Comparison of ENCODE assay signal across 8 mouse cellular contexts in the genomic region with DNA sequence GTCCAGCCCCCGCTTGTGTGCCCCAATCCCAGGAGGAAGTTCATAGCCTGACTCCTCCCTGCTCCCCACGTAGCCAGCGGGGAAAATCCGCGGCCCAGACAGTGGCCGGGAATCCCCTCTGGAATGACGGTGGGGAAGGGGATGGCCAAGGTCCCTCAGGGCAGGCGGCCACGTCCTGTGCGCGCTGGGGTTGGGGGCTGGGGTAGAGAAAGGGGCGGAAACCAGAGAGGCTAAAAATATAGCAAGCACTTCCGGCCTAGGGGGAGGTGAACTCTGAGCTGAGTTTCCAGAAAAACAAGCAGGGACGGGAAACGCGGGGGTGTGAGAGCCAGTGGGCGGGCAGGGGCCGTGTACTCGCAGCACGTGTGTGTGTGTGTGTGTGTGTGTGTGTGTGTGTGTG. TPM values are rescaled to one million over a fixed set of nuclear protein-coding genes. Genes with fewer than 3 reads are reported as not detected.
A peak's percentile ranks its signal among the peaks of the same experiment; 100 is the strongest.
DNase-seq lines count a peak whose midpoint lies in the region; ATAC-seq and TF ChIP-seq lines count a peak whose summit lies in the region.

No protein-coding gene starts in this region.

- H3K4me1 ChIP-seq in lung, embryonic 16.5 days (replicated peaks; ENCODE audit: control insufficient read depth, insufficient read depth, low read length): peaks cover 54% of the 10 kb centered on the region
- peaks cover 51% of the 10 kb centered on the region for H3K4me1 ChIP-seq in olfactory bulb, adult 2 months (ENCODE audit: control insufficient read depth, insufficient read depth, low read length)

- peak; percentile 43 to 50 for DNase-seq in left cerebral cortex, adult 2 months (ENCODE audit: extremely low spot score in 1 of 2, low spot score in 2 of 2)
- DNase-seq in left cerebral cortex, adult 8-10 months (ENCODE audit: low spot score in 2 of 2): no peak
- peak; percentile 65 for DNase-seq in embryo, embryonic 11.5 days (ENCODE audit: low read depth, low spot score)
- DNase-seq in heart, adult 9 months (ENCODE audit: low spot score in 2 of 2): peak; percentile 93 to 96
- peak; percentile 87 to 90 for DNase-seq in kidney, adult 8-10 months
- DNase-seq in thymus, postnatal 25 days: peak; percentile 92

- peak overlapping the region; percentile 91 for H3K27ac ChIP-seq in left cerebral cortex, adult 2 months
- peak overlapping the region; percentile 100 for H3K27ac ChIP-seq in lung, embryonic 16.5 days (ENCODE audit: low read length)
- peak overlapping the region; percentile 94 for H3K27ac ChIP-seq in olfactory bulb, adult 2 months (ENCODE audit: insufficient read depth, low read depth, low read length)

- H3K9ac ChIP-seq in lung, embryonic 16.5 days (ENCODE audit: low read length): peak overlapping the region; percentile 78

- peak overlapping the region; percentile 80 for H3K4me2 ChIP-seq in lung, embryonic 16.5 days (ENCODE audit: low read depth, low read length)

- no peak for TF ChIP-seq CTCF in left cerebral cortex, adult 2 months (IDR thresholded peaks at IDR 0.05)
- TF ChIP-seq CTCF in olfactory bulb, adult 2 months (IDR thresholded peaks at IDR 0.05; ENCODE audit: insufficient read depth, low read depth, low read length): no peak

- H3K9me3 ChIP-seq in lung, embryonic 16.5 days (ENCODE audit: control insufficient read depth, low read length): no peaks in the 10 kb centered on the region

- no peak for TF ChIP-seq POLR2A in olfactory bulb, adult 2 months (IDR thresholded peaks at IDR 0.05; ENCODE audit: insufficient read depth, low read depth, low read length)

- no peaks in the 10 kb centered on the region for H3K27me3 ChIP-seq in lung, embryonic 16.5 days (ENCODE audit: control insufficient read depth, insufficient read depth, low read depth, low read length)

- intact Hi-C loops in left cerebral cortex, adult 2 months (cut with DNase I): no loop called here

- H3K36me3 ChIP-seq in lung, embryonic 16.5 days (ENCODE audit: control insufficient read depth, insufficient read depth, low read length): peaks cover 6% of the 10 kb centered on the region

- 0% methylated on average over 20 of the region's 20 CpGs for WGBS in lung, embryonic 16.5 days
- 2% methylated on average over 20 of the region's 20 CpGs for WGBS in olfactory bulb, adult 2 months

- ATAC-seq in lung, embryonic 16.5 days (ENCODE audit: low read depth): peak; percentile 74

- H3K4me3 ChIP-seq in left cerebral cortex, adult 2 months: peak overlapping the region; percentile 36
- peak overlapping the region; percentile 46 for H3K4me3 ChIP-seq in lung, embryonic 16.5 days (ENCODE audit: low read length)
- peak overlapping the region; percentile 25 for H3K4me3 ChIP-seq in olfactory bulb, adult 2 months (ENCODE audit: insufficient read depth, low read depth, low read length)

RNA-seq across cellular contexts. Expression of a gene that starts 1.9 kb away (rescaled TPM):
- total RNA-seq in left cerebral cortex, adult 2 months (2021): 1 to 10 TPM; 2.3 to 2.8 TPM
- total RNA-seq in left cerebral cortex, adult 8-10 months (2022): 1 to 10 TPM; 2.1 to 6.1 (median 3.6) TPM
- polyA plus RNA-seq in lung, embryonic 16.5 days (2015; fragmentation: Nextera tagmentation; extraction: Ambion mirVana): 23.9 and 26.8 TPM in 2 replicates
- not detected in 2 replicates for polyA plus RNA-seq in olfactory bulb, adult 2 months (2012; ENCODE audit: insufficient read depth, insufficient read length, low replicate concordance, missing spikeins)

RNA-seq across cellular contexts. Expression of a gene that starts 9.5 kb away (rescaled TPM):
- total RNA-seq in left cerebral cortex, adult 2 months (2021): 1 to 10 TPM; 7.1 to 7.7 TPM
- 1 to 10 TPM; 6.2 to 8.4 (median 8.0) TPM for total RNA-seq in left cerebral cortex, adult 8-10 months (2022)
- 69.0 and 70.0 TPM in 2 replicates for polyA plus RNA-seq in lung, embryonic 16.5 days (2015; fragmentation: Nextera tagmentation; extraction: Ambion mirVana)
- polyA plus RNA-seq in olfactory bulb, adult 2 months (2012; ENCODE audit: insufficient read depth, insufficient read length, low replicate concordance, missing spikeins): not detected in 2 replicates

RNA-seq across cellular contexts. Expression of a gene that starts 10.6 kb away (rescaled TPM):
- total RNA-seq in left cerebral cortex, adult 2 months (2021): 10 to 100 TPM; 18.1 to 18.8 TPM
- total RNA-seq in left cerebral cortex, adult 8-10 months (2022): 10 to 100 TPM; 13.2 to 17.4 (median 16.3) TPM
- 46.8 and 50.2 TPM in 2 replicates for polyA plus RNA-seq in lung, embryonic 16.5 days (2015; fragmentation: Nextera tagmentation; extraction: Ambion mirVana)
- not detected in 2 replicates for polyA plus RNA-seq in olfactory bulb, adult 2 months (2012; ENCODE audit: insufficient read depth, insufficient read length, low replicate concordance, missing spikeins)

RNA-seq across cellular contexts. Expression of a gene that starts 10.8 kb away (rescaled TPM):
- 10 to 100 TPM; 65.7 to 66.8 TPM for total RNA-seq in left cerebral cortex, adult 2 months (2021)
- total RNA-seq in left cerebral cortex, adult 8-10 months (2022): 10 to 100 TPM; 51.1 to 77.7 (median 63.9) TPM
- polyA plus RNA-seq in lung, embryonic 16.5 days (2015; fragmentation: Nextera tagmentation; extraction: Ambion mirVana): 87.6 and 89.7 TPM in 2 replicates
- polyA plus RNA-seq in olfactory bulb, adult 2 months (2012; ENCODE audit: insufficient read depth, insufficient read length, low replicate concordance, missing spikeins): 1,326 TPM in 1 of 2 replicates, not detected in the other

RNA-seq across cellular contexts. Expression of a gene that starts 31.5 kb away (rescaled TPM):
- 100 to 1,000 TPM; 440 to 450 TPM for total RNA-seq in left cerebral cortex, adult 2 months (2021)
- total RNA-seq in left cerebral cortex, adult 8-10 months (2022): 100 to 1,000 TPM; 521 to 591 (median 572) TPM
- 981 and 1,007 TPM in 2 replicates for polyA plus RNA-seq in lung, embryonic 16.5 days (2015; fragmentation: Nextera tagmentation; extraction: Ambion mirVana)
- polyA plus RNA-seq in olfactory bulb, adult 2 months (2012; ENCODE audit: insufficient read depth, insufficient read length, low replicate concordance, missing spikeins): 767 TPM in 1 of 2 replicates, not detected in the other

Comparison
In these comparisons a context has a peak if more than half of its experiments do, and no peak if none do; other contexts are left out.
1. DNase-seq: peak in left cerebral cortex, adult 2 months (2 of 2), embryo, embryonic 11.5 days (single experiment), heart, adult 9 months (2 of 2), kidney, adult 8-10 months (2 of 2) and thymus, postnatal 25 days (single experiment); none in left cerebral cortex, adult 8-10 months (0 of 2).
2. Peak in every context shown above with its lines, with median percentiles within 50 percentile points of each other: H3K27ac ChIP-seq and H3K4me3 ChIP-seq.